Mouse (Mus musculus) neural tube, embryonic 14.5 days (tissue): ENCODE measurements around the gene Cetn4. TPM values are rescaled to one million over a fixed set of nuclear protein-coding genes. Genes with fewer than 3 reads are reported as not detected.
A peak's percentile ranks its signal among the peaks of the same experiment; 100 is the strongest.

Experiments
- ATAC-seq: fragments of 200-750 bp; cut with Nextera tagmentation; 2 replicates; pipeline ENCODE4 v1.8.0; 2017; ENCODE audit warnings: low read depth, mild to moderate bottlenecking, moderate TSS enrichment, moderate library complexity
- H3K27ac ChIP-seq: fragments of 300-500 bp; sonication (generic); 2 replicates; pipeline ENCODE4 v1.5.1; 2014; ENCODE audit warnings: low read depth, mild to moderate bottlenecking, control low read depth, low read length, moderate library complexity, mixed read lengths
- H3K27me3 ChIP-seq: fragments of 300-500 bp; sonication (generic); 2 replicates; pipeline ENCODE4 v1.6.1; 2014; ENCODE audit warnings: low read length; ENCODE audit not compliant: control insufficient read depth, insufficient read depth
- H3K36me3 ChIP-seq: fragments of 300-500 bp; sonication (generic); 2 replicates; pipeline ENCODE4 v1.6.1; 2014; ENCODE audit warnings: low read length, mixed read lengths; ENCODE audit not compliant: control insufficient read depth, insufficient read depth
- H3K4me1 ChIP-seq: fragments of 300-500 bp; sonication (generic); 2 replicates; pipeline ENCODE4 v1.6.1; 2014; ENCODE audit warnings: low read length; ENCODE audit not compliant: control insufficient read depth, insufficient read depth
- H3K4me2 ChIP-seq: fragments of 300-500 bp; sonication (generic); 2 replicates; pipeline ENCODE4 v1.6.1; 2014; ENCODE audit warnings: mild to moderate bottlenecking, low read depth, low read length, control low read depth
- H3K4me3 ChIP-seq: fragments of 300-500 bp; sonication (generic); 2 replicates; pipeline ENCODE4 v1.5.1; 2014; ENCODE audit warnings: low read depth, low read length, control low read depth, mixed read lengths
- H3K9ac ChIP-seq: fragments of 300-500 bp; sonication (generic); replicated peaks from 2 replicates; pipeline ENCODE4 v1.6.1; 2014; ENCODE audit warnings: low read depth, mild to moderate bottlenecking, control low read depth, low read length, mixed read lengths
- H3K9me3 ChIP-seq: fragments of 300-500 bp; sonication (generic); 2 replicates; pipeline ENCODE4 v1.6.1; 2016; ENCODE audit warnings: low read length; ENCODE audit not compliant: control insufficient read depth
- WGBS: fragments of 180-500 bp; shearing (Covaris S2); extraction: QIAGEN DNeasy Blood & Tissue Kit; methylation state at CpG from one replicate; pipeline ENCODE4 v1.1.7; 2014; 5-methylcytosine and 5-hydroxymethylcytosine counted together
- polyA plus RNA-seq: library from polyadenylated mRNA; unstranded; fragments of >200 nt; fragmentation: Nextera tagmentation; extraction: Ambion mirVana; gene quantifications from 2 replicates; pipeline ENCODE4 v1.2.1, GENCODE M21; 2014

The Cetn4 gene
- polyA plus RNA-seq, 1 experiment from 2014 or later = 2.6 TPM

GRCm38 (mm10) chr3:37342811-37343210 is 30.3 kb upstream of the Cetn4 start:
- H3K36me3 ChIP-seq = no peaks in the 10 kb centered on the region
- H3K9ac ChIP-seq = no peak overlapping the region
- 74% methylated on average over 5 of the region's 5 CpGs for WGBS
- H3K9me3 ChIP-seq = no peaks in the 10 kb centered on the region
- H3K27me3 ChIP-seq = 0 out of 2 replicates have a peak, but pooled peaks cover 1% of the 10 kb centered on the region
- no peak overlapping the region for H3K4me3 ChIP-seq
- no peak for ATAC-seq
- 0 out of 2 replicates have a peak, but pooled peaks cover 2% of the 10 kb centered on the region for H3K4me1 ChIP-seq
- no peak overlapping the region for H3K27ac ChIP-seq
- no peak overlapping the region for H3K4me2 ChIP-seq

DNA sequence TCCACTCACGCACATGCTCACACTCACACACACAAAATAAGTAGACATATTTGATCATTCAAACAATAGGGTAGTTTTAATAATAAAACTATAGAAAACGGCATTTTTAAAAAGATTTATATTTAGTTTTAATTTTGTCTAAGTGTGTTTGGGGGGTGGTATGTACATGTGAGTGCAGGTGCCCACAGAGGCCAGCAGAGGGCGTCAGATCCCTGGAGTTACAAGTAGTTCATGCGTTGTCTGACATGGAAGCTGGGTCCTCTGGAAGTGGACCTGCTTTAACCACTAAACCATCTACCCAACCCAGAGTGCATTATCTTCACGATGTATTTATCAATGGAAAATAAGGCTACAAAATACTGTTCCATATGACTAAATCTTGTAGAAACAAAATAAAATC is 28.6 kb upstream of the Cetn4 start:
- Histone ChIP-seq H3K4me3 (no peak overlapping the region), H3K27ac (no peak overlapping the region), H3K9me3 (no peaks in the 10 kb centered on the region), H3K9ac (no peak overlapping the region), H3K36me3 (no peaks in the 10 kb centered on the region), H3K4me1 (no peaks in the 10 kb centered on the region), H3K4me2 (no peak overlapping the region), H3K27me3 (no peaks in the 10 kb centered on the region)
- no peak for ATAC-seq
- 58% methylated on average over 5 of the region's 5 CpGs for WGBS

DNA sequence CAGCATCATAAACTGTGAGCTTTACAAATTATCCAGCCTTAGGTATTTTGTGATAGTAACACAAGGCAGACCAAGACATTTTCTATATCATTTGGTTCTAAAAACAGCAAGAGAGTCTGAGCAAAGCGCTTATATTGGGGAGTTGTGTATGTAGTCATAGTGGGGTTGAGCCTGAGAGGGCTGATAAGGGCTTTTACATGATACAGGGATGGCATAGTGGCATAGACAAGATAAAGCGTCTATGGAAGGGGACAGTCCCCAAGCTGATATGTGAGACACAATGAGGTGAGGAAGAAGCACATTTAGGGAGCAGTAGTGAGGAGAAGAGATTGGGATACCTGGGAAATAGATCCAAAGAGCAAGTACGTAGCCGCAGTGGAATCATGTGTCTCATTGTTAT is 21.5 kb upstream of the Cetn4 start:
- Histone ChIP-seq H3K4me3 (no peak overlapping the region), H3K36me3 (no peaks in the 10 kb centered on the region), H3K27ac (no peak overlapping the region), H3K9me3 (no peaks in the 10 kb centered on the region), H3K27me3 (no peaks in the 10 kb centered on the region), H3K4me1 (no peaks in the 10 kb centered on the region), H3K4me2 (no peak overlapping the region), H3K9ac (no peak overlapping the region)
- no peak for ATAC-seq
- WGBS = 93% methylated on average over 4 of the region's 4 CpGs

DNA sequence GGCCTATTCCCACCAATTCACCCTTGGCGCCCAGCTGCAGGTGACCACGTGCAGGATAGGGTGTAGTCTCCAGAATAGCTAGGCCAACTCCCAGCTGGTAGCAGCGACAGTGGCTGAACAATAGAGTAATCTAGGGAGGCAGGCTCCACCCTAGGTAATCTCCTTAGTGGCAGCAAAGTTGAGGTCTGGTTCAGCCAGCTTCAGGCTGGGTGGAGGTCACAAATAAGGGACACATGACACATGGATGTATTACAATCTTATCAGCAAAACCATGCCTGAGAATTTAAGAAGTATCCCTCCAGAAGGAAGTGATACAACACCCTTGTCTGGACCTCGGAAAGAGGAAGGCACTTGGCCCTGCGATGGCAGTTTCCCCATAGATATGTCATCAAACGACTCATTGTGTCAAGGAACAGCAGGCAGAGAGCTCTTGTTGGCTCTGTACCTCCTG is 19.5 kb upstream of the Cetn4 start:
- no peaks in the 10 kb centered on the region for H3K36me3 ChIP-seq
- WGBS = 66% methylated on average over 6 of the region's 6 CpGs
- H3K27ac ChIP-seq = no peak overlapping the region
- H3K9me3 ChIP-seq = no peaks in the 10 kb centered on the region
- no peak overlapping the region for H3K9ac ChIP-seq
- H3K4me3 ChIP-seq = no peak overlapping the region
- no peaks in the 10 kb centered on the region for H3K27me3 ChIP-seq
- no peak for ATAC-seq
- H3K4me2 ChIP-seq = no peak overlapping the region
- H3K4me1 ChIP-seq = no peaks in the 10 kb centered on the region

DNA sequence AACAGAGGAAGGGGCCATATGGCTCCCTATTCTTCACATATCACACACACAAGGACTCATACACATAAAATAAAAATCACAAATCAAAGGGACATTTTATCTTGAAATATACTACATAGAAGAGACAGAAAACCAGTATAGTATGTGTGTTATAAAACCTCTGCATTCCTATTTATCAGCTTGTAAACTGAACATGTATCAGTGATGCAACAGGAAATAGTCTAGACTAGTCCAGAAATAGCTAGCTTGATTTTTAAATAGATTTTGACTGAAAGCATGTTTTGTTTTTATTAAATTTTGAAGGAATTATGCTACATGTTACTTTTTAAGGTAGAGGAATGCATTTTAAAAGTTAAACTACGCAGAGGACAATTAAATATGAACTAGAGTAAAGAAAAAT is 17.5 kb upstream of the Cetn4 start:
- H3K4me2 ChIP-seq = no peak overlapping the region
- no peak for ATAC-seq
- WGBS = 93% methylated on average over 1 of the region's 1 CpGs

DNA sequence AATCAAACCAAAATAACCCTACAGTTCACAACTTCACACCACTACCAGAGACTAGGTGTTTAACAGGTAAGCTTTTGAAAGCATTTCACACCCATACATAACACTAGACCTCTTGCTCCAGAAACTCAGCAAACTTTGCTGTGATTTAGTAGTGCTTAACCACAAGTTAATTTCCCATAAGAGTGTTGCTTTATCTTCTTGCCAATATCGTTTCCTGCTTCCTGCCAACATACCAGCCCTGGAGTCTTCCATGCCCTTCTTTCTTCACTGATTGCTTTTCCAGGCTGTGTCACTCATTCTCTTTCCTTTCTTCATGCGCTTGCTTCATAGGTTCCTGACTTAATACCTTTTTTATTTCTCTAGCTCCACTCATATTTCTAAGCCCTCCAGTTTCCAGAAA is 16.0 kb upstream of the Cetn4 start:
- H3K27me3 ChIP-seq = no peaks in the 10 kb centered on the region
- no peaks in the 10 kb centered on the region for H3K4me1 ChIP-seq
- no peaks in the 10 kb centered on the region for H3K36me3 ChIP-seq
- H3K4me3 ChIP-seq = no peak overlapping the region
- no peaks in the 10 kb centered on the region for H3K9me3 ChIP-seq
- H3K4me2 ChIP-seq = no peak overlapping the region
- H3K9ac ChIP-seq = no peak overlapping the region
- no peak for ATAC-seq
- H3K27ac ChIP-seq = no peak overlapping the region
- WGBS = 82% methylated on average over 2 of the region's 2 CpGs

More for the DNA sequence above, 17.5 kb upstream of the Cetn4 start:
- Histone ChIP-seq H3K9me3 (no peaks in the 10 kb centered on the region), H3K9ac (no peak overlapping the region), H3K4me3 (no peak overlapping the region), H3K4me1 (no peaks in the 10 kb centered on the region), H3K36me3 (no peaks in the 10 kb centered on the region), H3K27me3 (no peaks in the 10 kb centered on the region), H3K27ac (no peak overlapping the region)

GRCm38 (mm10) chr3:37326627-37327026 is 14.1 kb upstream of the Cetn4 start:
- no peaks in the 10 kb centered on the region for H3K4me1 ChIP-seq
- no peak for ATAC-seq
- 94% methylated on average over 3 of the region's 3 CpGs for WGBS
- no peak overlapping the region for H3K4me2 ChIP-seq
- no peak overlapping the region for H3K9ac ChIP-seq
- H3K9me3 ChIP-seq = no peaks in the 10 kb centered on the region
- H3K4me3 ChIP-seq = no peak overlapping the region
- no peaks in the 10 kb centered on the region for H3K36me3 ChIP-seq
- no peak overlapping the region for H3K27ac ChIP-seq
- H3K27me3 ChIP-seq = no peaks in the 10 kb centered on the region

DNA sequence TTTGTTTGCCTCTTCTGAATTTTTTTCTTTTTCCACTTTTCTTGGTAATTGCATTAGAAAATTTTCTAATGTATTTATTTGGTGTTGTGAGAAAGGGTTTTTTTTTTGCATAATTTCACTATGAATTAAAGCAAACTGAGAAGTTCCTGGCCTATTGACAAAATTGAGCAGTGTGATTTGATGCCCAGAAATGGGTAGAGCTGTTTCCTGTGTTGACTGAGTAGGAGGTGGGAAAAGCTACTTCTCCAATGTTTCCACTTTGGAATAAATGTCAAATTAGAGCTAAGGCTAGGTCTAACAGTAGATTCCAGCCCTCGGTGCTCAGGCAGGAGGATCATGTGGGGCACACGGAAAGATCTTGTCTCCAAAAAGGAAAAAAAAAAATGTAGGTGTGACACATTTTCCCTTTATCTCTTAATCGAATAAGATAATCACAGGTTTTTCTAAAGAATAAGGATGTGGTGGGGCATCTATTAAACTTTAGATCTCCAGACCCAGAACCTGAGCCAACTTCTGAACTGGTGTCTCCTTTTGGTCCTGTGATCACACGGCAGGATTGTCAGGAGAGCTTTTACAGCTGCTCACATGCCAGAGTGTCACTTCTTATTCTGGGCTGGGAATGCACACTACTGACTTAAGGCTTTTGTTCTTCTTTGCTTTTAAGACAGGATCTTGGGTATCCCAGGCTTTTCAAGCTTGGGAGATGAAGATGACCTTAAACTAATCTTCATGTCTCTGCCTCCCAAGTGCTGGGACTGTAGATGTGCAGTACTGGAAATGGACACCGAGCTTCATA is 13.0 kb upstream of the Cetn4 start:
- H3K4me1 ChIP-seq = no peaks in the 10 kb centered on the region
- no peak for ATAC-seq
- no peak overlapping the region for H3K4me2 ChIP-seq
- H3K27me3 ChIP-seq = no peaks in the 10 kb centered on the region
- H3K27ac ChIP-seq = no peak overlapping the region
- no peak overlapping the region for H3K9ac ChIP-seq
- H3K4me3 ChIP-seq = no peak overlapping the region
- 91% methylated on average over 5 of the region's 5 CpGs for WGBS
- no peaks in the 10 kb centered on the region for H3K36me3 ChIP-seq
- no peaks in the 10 kb centered on the region for H3K9me3 ChIP-seq

DNA sequence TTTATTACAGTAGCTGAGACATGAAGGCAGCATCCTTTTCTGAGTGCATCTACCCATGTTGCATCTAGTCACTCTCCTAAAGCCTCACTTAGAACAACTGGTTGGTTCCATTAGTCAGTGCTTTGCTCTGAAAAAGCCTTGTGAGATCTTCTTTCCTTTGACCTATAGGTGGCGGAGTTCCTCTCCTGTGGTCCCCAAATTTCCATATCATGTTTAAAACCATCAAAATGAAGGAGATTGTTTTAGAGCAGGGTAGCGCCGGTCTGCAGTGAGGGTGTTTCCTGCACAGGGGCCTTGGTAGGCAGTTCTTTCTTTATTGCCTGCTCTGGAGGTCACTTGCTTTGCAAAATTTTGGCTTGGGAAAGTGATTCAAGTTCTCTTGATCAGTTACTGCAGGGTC is 11.8 kb upstream of the Cetn4 start:
- peak; percentile 28; the same call in 1 of the 2 replicates for ATAC-seq
- no peaks in the 10 kb centered on the region for H3K36me3 ChIP-seq
- H3K27me3 ChIP-seq = no peaks in the 10 kb centered on the region
- no peak overlapping the region for H3K9ac ChIP-seq
- H3K4me3 ChIP-seq = no peak overlapping the region
- 51% methylated on average over 3 of the region's 3 CpGs for WGBS
- H3K4me1 ChIP-seq = no peaks in the 10 kb centered on the region
- H3K27ac ChIP-seq = no peak overlapping the region
- H3K9me3 ChIP-seq = no peaks in the 10 kb centered on the region
- no peak overlapping the region for H3K4me2 ChIP-seq
